Mouse (Mus musculus) A20 (cell line): Measurements from ENCODE around the gene Sctr.
A peak's percentile ranks its signal among the peaks of the same experiment; 100 is the strongest.

Experiments
- DNase-seq: peaks from one replicate; pipeline ENCODE4 v3.0.0-alpha.2; 2011; ENCODE audit warnings: low read depth, low spot score

Gene Sctr

GRCm38 (mm10) chr1:120069120-120069519 is 62.4 kb downstream of the Sctr start:
- DNase-seq: no peak

DNA sequence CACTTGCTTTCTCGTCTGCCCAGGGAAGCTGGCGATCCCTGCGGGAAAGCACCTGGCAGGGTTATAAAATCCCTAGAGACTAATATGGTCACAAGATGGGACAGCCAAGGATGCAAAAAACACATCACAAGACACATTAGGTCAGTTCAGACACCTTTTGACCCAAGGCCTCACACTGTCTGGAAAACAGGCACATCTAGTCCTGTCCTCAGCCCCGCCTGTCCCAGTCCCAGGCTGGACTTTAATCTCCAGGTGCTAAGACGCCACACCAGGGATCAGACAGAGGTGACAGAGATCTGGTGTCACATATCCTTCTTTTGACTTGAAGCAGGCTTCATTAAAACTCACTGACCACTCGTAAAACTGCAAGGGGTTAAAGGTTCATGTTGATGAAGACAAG is 63.5 kb downstream of the Sctr start:
- DNase-seq: no peak

DNA sequence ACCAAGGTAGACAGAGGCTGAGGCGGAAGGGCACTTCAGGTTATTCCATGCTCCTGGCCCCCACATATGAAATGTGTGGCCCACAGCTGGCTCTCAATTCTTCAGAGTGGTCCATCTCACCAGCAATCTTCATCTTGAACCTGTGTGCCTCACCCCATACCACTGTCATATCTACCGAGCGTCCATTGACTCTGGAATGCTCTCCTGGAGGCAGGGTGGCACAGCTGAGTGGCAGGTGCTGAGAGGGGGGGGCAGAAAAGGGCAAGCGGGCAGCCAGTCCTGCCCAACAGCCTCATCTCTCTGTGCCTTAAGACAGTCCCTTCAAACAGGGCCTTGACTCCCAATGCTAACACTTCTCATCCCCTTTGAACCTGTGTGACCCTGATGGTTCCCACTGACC is 64.4 kb downstream of the Sctr start:
- DNase-seq: no peak

- no peak for DNase-seq
These were observed 66.2 kb downstream of the Sctr start for GRCm38 (mm10) chr1:120072900-120073299.

DNA sequence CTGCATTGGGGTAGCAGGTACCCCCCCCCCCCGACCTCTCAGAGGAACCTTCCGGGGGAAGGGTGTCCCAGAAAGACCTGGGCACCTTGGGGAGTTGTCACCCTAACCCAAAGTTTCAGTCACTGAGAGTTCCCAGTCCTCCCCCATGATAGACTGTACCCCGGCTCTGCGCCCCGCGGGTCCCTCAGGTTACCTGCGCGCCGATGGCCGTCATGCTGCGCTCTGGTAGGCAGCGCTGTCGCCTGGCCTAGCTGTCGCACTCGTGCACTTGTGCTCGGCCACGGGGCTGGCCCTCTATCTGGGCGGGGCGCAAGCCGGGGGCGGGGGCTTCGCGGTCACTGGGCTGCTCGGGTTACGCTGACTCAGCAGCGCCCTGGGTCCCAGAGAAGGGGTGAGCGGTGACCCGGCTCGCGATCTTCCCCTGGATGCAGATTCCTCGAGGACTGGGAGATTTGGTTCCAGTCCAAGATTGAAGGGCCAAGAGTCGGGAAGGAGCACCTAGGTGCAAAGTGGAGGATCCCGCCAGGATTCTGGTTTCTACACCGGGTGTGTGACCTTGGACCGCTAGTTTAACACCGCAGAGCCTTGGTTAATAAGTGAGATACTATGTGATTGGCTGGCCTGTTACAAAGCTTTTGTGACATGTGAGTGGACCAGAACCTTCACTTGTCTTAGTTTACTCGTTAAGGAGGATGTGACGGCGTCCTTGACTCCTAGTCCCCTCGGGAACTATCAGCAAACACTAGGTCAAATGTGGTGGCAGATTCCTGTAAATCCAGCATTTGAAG is 67.0 kb downstream of the Sctr start, which contains the start of gene Tmem37:
Gene Tmem37, minus strand, starts transcription at position 556 of the 788 bp plus-strand sequence.
- DNase-seq: no peak

- no peak for DNase-seq
These were observed 67.6 kb downstream of the Sctr start for GRCm38 (mm10) chr1:120074307-120074702.

DNA sequence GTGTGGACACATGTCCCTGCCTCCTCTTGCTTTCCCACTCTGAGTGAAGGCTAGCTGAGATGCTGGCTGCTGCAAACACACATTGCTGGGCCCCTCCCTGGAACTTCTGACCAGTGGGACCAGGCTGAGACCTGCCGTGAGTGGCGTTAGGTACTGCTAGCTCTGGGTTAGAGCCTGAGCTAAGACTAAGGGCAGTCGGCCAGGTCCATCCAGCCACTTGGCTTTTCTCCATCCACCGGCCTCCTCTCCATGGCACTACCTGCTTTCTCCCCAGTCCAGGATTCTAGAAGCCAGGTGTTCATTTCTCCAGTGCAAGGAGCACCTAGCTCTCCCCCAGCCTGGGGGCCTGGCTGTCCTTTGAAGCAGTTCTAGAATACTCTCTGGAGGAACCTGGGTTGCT is 68.2 kb downstream of the Sctr start:
- no peak for DNase-seq

- DNase-seq: no peak
These were observed 68.8 kb downstream of the Sctr start for GRCm38 (mm10) chr1:120075507-120075906.

DNA sequence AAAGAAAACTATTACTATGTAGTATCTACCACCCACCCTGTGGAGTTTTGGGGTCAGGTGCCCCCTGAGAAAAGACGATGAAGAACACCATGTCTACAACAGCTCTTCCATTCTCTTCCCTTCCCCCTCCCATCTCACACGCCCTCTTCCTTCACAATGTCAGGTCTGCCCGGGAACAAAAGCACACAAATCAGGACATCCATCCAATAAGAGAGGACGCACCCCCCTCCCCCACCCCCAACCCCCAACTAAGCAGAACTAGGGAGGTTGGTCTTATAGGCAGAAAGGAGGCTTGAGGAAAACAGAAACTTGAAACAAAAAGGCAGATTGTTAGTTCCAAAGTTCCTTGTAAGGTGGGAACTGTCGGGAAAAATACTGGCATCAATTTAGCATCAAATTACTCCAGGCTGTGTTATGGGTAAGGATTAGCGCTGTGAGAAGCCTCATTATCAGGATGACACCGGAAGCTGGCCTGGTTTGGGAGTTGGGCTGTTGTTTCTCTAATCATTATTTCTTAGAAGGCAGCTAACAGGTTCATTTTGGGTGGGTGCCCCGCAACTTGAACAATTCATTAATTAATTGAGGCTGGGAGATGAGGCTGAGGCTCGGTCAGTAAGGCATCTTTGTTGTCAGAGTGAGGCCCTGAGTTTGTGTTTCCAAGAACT is 71.2 kb downstream of the Sctr start:
- DNase-seq: no peak

DNA sequence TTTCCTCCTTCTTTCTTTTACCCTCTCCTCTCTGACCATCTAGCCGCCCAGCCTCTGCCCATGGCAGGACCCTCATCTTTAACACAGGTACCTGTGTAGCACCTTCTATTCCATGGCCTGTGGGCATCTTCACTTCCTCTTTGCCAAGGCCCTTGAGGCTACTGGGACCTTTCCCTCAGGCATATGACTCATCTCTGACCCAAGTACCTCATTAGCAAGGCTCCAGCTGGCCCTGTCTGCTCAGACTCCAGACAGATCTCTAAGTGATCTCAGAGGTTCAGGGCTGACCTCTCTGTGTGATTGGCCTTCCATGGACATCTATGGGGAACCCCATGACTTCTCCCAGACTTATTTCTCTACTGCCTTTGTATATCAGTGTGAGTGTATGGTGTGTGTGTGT is 73.9 kb downstream of the Sctr start:
- DNase-seq: peak; percentile 36

GRCm38 (mm10) chr1:120082957-120083585 is 76.4 kb downstream of the Sctr start:
- no peak for DNase-seq

DNA sequence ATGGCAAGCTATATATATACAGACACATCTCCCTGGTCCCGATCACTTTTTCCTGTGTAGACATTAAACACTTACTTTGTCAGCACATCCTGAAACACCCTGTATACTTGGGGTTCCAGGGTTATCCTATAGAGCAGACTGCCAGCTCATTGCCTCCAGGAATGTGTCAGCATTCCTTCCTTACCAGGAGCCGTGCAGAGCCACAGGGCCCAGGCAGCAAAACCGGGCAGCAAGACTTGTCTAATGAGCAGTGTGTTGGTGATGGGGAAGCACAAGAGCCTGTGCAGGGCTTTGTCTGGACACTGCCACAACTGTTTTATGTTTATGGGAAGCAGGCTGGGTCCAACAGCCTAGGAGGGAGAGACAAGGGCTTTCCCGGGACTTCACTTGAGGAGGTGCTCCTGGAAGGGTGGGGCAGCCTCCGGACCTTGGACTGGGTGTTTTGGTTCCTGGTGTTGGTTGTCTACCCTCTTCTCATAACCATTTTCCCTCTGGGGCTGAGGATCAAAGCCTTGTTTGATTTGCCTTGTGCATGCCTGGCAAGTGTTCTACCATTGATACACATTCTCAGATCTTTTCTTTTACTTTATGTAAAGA is 77.3 kb downstream of the Sctr start:
- DNase-seq: no peak

- DNase-seq: no peak
These were observed 79.0 kb downstream of the Sctr start for GRCm38 (mm10) chr1:120085696-120086095.

- no peak for DNase-seq
These were observed 80.0 kb downstream of the Sctr start for GRCm38 (mm10) chr1:120086644-120087043.

- no peak for DNase-seq
These were observed 82.5 kb downstream of the Sctr start for GRCm38 (mm10) chr1:120089180-120089579.

DNA sequence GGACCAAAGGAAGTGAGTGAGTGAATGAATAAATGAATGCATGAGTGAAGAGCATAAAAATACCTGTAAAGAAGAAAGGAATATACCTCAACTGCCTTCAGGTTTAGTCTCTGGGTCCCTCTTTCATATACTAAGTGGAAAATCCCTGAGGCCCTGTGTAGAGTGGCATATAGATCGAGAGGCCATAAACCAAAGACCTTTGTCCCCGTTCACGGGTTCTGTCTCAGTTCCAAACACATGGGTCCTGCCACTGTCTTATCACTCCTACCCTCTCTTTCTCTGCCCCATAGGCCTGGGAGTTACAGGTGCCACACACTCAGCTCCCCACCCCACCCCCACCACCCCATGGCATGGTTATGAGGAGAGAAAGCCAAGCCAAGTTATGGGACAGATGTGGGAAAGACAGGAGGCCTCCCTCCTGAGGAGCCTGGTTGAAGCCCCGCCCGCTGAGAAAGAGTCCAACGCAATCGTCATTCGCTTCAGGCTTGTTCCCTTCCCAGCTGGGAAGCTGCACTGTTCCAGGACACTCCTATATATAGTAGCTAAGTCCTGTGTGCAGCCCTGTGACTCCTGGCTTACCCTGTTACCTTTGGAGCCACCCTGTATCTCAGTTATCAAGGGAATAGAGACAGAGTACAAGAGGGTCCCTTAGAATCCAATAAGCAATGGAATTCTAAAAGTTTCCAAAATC is 84.3 kb downstream of the Sctr start:
- no peak for DNase-seq

DNA sequence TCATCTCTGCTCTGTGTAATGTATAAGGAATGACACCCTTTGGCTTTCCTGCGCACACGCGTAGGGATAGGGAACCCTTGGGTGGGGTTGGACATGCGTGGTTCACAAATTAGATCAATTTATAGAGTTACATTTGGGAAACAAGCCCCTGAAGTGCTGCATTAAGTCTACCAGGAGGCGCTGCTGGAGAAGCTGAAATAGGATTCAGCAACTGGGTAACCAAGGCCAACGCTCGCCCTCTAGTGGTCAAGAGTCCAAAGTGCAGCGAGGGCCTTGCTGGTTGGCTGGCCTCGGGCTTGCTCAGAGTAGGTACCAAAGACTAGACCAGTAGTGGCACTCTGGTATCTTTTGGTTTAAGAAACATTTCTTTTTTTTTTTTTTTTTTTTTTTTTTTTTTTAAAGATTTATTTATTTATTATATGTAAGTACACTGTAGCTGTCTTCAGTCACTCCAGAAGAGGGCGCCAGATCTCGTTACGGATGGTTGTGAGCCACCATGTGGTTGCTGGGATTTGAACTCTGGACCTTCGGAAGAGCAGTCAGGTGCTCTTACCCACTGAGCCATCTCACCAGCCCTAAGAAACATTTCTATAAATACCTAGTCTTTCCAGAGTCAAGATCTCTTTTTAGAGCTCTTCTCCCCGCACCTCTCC is 86.9 kb downstream of the Sctr start:
- peak; percentile 77 for DNase-seq

DNA sequence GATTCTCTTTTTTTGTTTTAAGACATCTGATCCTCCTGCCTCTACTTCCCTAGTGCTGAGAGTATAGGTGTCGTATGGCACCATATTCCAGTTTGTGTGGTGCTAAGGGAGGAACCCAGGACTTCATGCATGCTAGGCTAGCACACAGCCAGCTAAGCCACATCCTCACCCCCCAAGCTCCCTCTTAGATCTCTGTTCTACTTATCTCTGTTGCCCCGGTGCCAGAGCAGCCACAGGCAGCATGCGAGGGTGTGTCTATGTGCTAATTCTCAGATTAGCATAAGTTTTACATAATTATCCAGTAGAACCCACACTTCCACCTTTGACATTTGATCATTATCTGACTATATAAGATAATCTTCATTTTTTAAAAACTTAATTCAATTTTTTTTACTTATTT is 88.2 kb downstream of the Sctr start:
- DNase-seq: no peak

DNA sequence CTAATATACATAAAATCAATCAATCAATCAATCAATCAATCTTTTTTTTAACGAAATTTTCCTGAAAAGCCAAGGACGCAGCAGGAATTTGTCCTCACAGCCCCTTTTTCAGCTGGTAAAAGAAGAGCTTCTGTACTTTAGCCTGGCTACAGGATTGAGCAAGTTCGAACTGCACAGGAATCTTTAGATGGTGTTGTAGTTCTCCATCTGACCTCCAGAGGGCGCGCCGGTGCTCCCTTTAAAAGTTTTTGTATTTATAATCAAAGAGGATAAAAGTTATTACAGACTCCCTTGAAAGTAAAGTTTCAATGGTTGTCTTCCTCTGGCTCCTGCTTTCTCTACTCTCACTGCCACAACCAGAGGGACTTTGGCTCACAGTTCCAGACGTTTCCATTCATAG is 91.6 kb downstream of the Sctr start:
- peak; percentile 61 for DNase-seq

DNA sequence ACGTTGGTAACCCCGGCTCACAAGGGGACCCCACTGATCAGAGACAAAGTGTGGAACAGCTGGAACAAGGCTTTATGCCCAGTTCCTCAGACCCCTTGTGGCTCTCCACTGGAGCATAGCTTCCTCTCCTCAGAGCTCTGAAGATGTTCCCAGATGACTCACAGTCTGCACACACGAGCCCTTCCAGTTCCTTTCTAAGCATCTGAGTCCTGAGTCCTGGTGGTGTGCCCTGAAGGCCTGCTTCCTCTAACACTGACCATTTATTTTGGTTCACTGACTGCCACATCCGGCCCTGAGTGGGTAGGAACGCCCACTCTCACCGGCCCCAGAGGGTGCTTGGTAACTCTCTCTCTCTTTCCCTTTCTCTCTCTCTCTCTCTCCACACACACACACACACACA is 92.8 kb downstream of the Sctr start:
- peak; percentile 38 for DNase-seq
